18 mouse cellular contexts compared by ENCODE assay signal in genomic region chr15:103032167-103032566, GRCm38 (mm10). TPM values are rescaled to one million over a fixed set of nuclear protein-coding genes. Genes with fewer than 3 reads are reported as not detected.
DNase-seq lines count a peak whose midpoint lies in the region; ATAC-seq and TF ChIP-seq lines count a peak whose summit lies in the region.
"Had no signal": no experiment of that assay in that cellular context is flagged by ENCODE, and none has a peak within 500 bp of the region (broad histone marks: within the 10 kb centered on the region; RNA-seq: fewer than 3 reads in every experiment).

No protein-coding gene starts in this region.

- 3% methylated on average over 3 of the region's 3 CpGs for WGBS in forebrain, embryonic 10.5 days
- no CpG with 5 or more reads among the region's 3 CpGs for WGBS in forebrain, embryonic 16.5 days
- WGBS in hindbrain, embryonic 15.5 days: 0% methylated on average over 2 of the region's 3 CpGs
- 0% methylated on average over 2 of the region's 3 CpGs for WGBS in neural tube, embryonic 13.5 days

- H3K4me3 ChIP-seq in forebrain, embryonic 10.5 days: no peak overlapping the region
- no peak overlapping the region for H3K4me3 ChIP-seq in forebrain, embryonic 16.5 days (replicated peaks; ENCODE audit: low read length)
- peak overlapping the region; percentile 20; the same call in 1 of the 2 replicates for H3K4me3 ChIP-seq in hindbrain, embryonic 15.5 days
- H3K4me3 ChIP-seq in neural tube, embryonic 13.5 days: peak overlapping the region; percentile 22; the same call in 1 of the 2 replicates
- H3K4me3 ChIP-seq in gastrocnemius, adult 2 months: no peak overlapping the region
- H3K4me3 ChIP-seq: heart, embryonic 15.5 days had no signal

- intact Hi-C loops in gastrocnemius, adult 2 months (cut with DNase I): no loop called here

- H3K27ac ChIP-seq in forebrain, embryonic 10.5 days: no peak overlapping the region
- no peak overlapping the region for H3K27ac ChIP-seq in forebrain, embryonic 16.5 days (ENCODE audit: low read length)
- peak overlapping the region; percentile 79 for H3K27ac ChIP-seq in hindbrain, embryonic 15.5 days (replicated peaks)
- peak overlapping the region; percentile 97 for H3K27ac ChIP-seq in neural tube, embryonic 13.5 days (replicated peaks)
- H3K27ac ChIP-seq in gastrocnemius, adult 2 months: no peak overlapping the region
- H3K27ac ChIP-seq: heart, embryonic 15.5 days had no signal

- no peak overlapping the region for H3K4me2 ChIP-seq in forebrain, embryonic 16.5 days (ENCODE audit: low read length)
- H3K4me2 ChIP-seq in hindbrain, embryonic 15.5 days: peak overlapping the region; percentile 41
- peak overlapping the region; percentile 67 for H3K4me2 ChIP-seq in neural tube, embryonic 13.5 days
- H3K4me2 ChIP-seq: heart, embryonic 15.5 days had no signal

- H3K27me3 ChIP-seq in forebrain, embryonic 10.5 days (ENCODE audit: poor library complexity, severe bottlenecking): peaks cover 100% of the 10 kb centered on the region
- H3K27me3 ChIP-seq in forebrain, embryonic 16.5 days (replicated peaks; ENCODE audit: control insufficient read depth, insufficient read depth, low read length): peaks cover 87% of the 10 kb centered on the region
- peaks cover 69% of the 10 kb centered on the region for H3K27me3 ChIP-seq in hindbrain, embryonic 15.5 days
- H3K27me3 ChIP-seq in neural tube, embryonic 13.5 days: no peaks in the 10 kb centered on the region
- H3K27me3 ChIP-seq: CH12.LX had no signal

- no peaks in the 10 kb centered on the region for H3K36me3 ChIP-seq in forebrain, embryonic 10.5 days (replicated peaks)
- H3K36me3 ChIP-seq in forebrain, embryonic 16.5 days (ENCODE audit: control insufficient read depth, insufficient read depth): no peaks in the 10 kb centered on the region
- no peaks in the 10 kb centered on the region for H3K36me3 ChIP-seq in hindbrain, embryonic 15.5 days
- no peaks in the 10 kb centered on the region for H3K36me3 ChIP-seq in neural tube, embryonic 13.5 days
- H3K36me3 ChIP-seq: heart, embryonic 15.5 days had no signal

- TF ChIP-seq CTCF in gastrocnemius, adult 2 months (IDR thresholded peaks at IDR 0.05): no peak

- ATAC-seq in forebrain, embryonic 16.5 days: no peak
- no peak for ATAC-seq in hindbrain, embryonic 15.5 days (ENCODE audit: low FRiP score, low read depth)
- no peak for ATAC-seq in neural tube, embryonic 13.5 days (ENCODE audit: low read depth)

- peak; percentile 16 for DNase-seq in forebrain, embryonic 10.5 days (ENCODE audit: extremely low spot score, low spot score)
- peak; percentile 36 for DNase-seq in embryo, embryonic 10 days (ENCODE audit: low spot score)
- no peak for DNase-seq in thymus, postnatal 0 days (ENCODE audit: low spot score)
- no peak for DNase-seq in right cerebral cortex, postnatal 4 days
- no peak for DNase-seq in gastrocnemius, adult 2 months
- DNase-seq: cerebellum, adult 18-20 months; kidney, adult 18-20 months; liver; lung, adult 2 months; thymus, postnatal 4 days had no signal

- no peak overlapping the region for H3K9ac ChIP-seq in forebrain, embryonic 16.5 days (replicated peaks; ENCODE audit: low read depth, low read length)
- peak overlapping the region; percentile 13; the same call in 1 of the 2 replicates for H3K9ac ChIP-seq in hindbrain, embryonic 15.5 days
- peak overlapping the region; percentile 62 for H3K9ac ChIP-seq in neural tube, embryonic 13.5 days
- H3K9ac ChIP-seq: heart, embryonic 15.5 days had no signal

- H3K4me1 ChIP-seq in forebrain, embryonic 10.5 days: peaks cover 11% of the 10 kb centered on the region
- H3K4me1 ChIP-seq in forebrain, embryonic 16.5 days (replicated peaks; ENCODE audit: control insufficient read depth, insufficient read depth, low read length): no peaks in the 10 kb centered on the region
- peaks cover 10% of the 10 kb centered on the region for H3K4me1 ChIP-seq in hindbrain, embryonic 15.5 days (replicated peaks)
- peaks cover 97% of the 10 kb centered on the region for H3K4me1 ChIP-seq in neural tube, embryonic 13.5 days (replicated peaks)

- no peaks in the 10 kb centered on the region for H3K9me3 ChIP-seq in forebrain, embryonic 10.5 days
- H3K9me3 ChIP-seq in forebrain, embryonic 16.5 days (ENCODE audit: control insufficient read depth, low read length): no peaks in the 10 kb centered on the region
- no peaks in the 10 kb centered on the region for H3K9me3 ChIP-seq in hindbrain, embryonic 15.5 days
- no peaks in the 10 kb centered on the region for H3K9me3 ChIP-seq in neural tube, embryonic 13.5 days
- H3K9me3 ChIP-seq: heart, embryonic 15.5 days had no signal

RNA-seq across cellular contexts. Expression of gene Hoxc4, which starts 13.4 kb away (rescaled TPM):
- polyA plus RNA-seq in forebrain, embryonic 10.5 days (2016; fragmentation: Nextera tagmentation; extraction: Ambion mirVana): not detected in 2 replicates
- polyA plus RNA-seq in forebrain, embryonic 16.5 days (2015; fragmentation: Nextera tagmentation; extraction: Ambion mirVana): not detected in 2 replicates
- 56.8 and 63.8 TPM in 2 replicates for polyA plus RNA-seq in hindbrain, embryonic 15.5 days (2015; fragmentation: Nextera tagmentation; extraction: Ambion mirVana)
- polyA plus RNA-seq in neural tube, embryonic 13.5 days (2015; fragmentation: Nextera tagmentation; extraction: Ambion mirVana): 40.2 and 49.9 TPM in 2 replicates
- polyA plus RNA-seq in thymus, postnatal 0 days (2015; fragmentation: Nextera tagmentation; extraction: Ambion mirVana): 0.07 and 0.17 TPM in 2 replicates
- 1 to 10 TPM; 4.3 to 4.6 TPM for total RNA-seq in gastrocnemius, adult 2 months (2021)
- total RNA-seq: layer of hippocampus, adult 8-10 months; left cerebral cortex, postnatal 10 days had no signal
- polyA plus RNA-seq: cortical plate, adult 2 months had no signal

RNA-seq across cellular contexts. Expression of gene Hoxc6, which starts 34.1 kb away (rescaled TPM):
- not detected in 2 replicates for polyA plus RNA-seq in forebrain, embryonic 10.5 days (2016; fragmentation: Nextera tagmentation; extraction: Ambion mirVana)
- not detected in 2 replicates for polyA plus RNA-seq in forebrain, embryonic 16.5 days (2015; fragmentation: Nextera tagmentation; extraction: Ambion mirVana)
- polyA plus RNA-seq in hindbrain, embryonic 15.5 days (2015; fragmentation: Nextera tagmentation; extraction: Ambion mirVana): 7.4 and 13.1 TPM in 2 replicates
- 46.8 and 51.1 TPM in 2 replicates for polyA plus RNA-seq in neural tube, embryonic 13.5 days (2015; fragmentation: Nextera tagmentation; extraction: Ambion mirVana)
- 0.14 TPM in 1 of 2 replicates, not detected in the other for polyA plus RNA-seq in thymus, postnatal 0 days (2015; fragmentation: Nextera tagmentation; extraction: Ambion mirVana)
- 1 to 10 TPM; 8.1 to 8.6 TPM for total RNA-seq in gastrocnemius, adult 2 months (2021)
- total RNA-seq: layer of hippocampus, adult 8-10 months; left cerebral cortex, postnatal 10 days had no signal
- polyA plus RNA-seq: cortical plate, adult 2 months had no signal

RNA-seq across cellular contexts. Expression of gene Hoxc8, which starts 41.8 kb away (rescaled TPM):
- not detected in 2 replicates for polyA plus RNA-seq in forebrain, embryonic 10.5 days (2016; fragmentation: Nextera tagmentation; extraction: Ambion mirVana)
- not detected in 2 replicates for polyA plus RNA-seq in forebrain, embryonic 16.5 days (2015; fragmentation: Nextera tagmentation; extraction: Ambion mirVana)
- polyA plus RNA-seq in hindbrain, embryonic 15.5 days (2015; fragmentation: Nextera tagmentation; extraction: Ambion mirVana): 2.3 and 16.6 TPM in 2 replicates
- polyA plus RNA-seq in neural tube, embryonic 13.5 days (2015; fragmentation: Nextera tagmentation; extraction: Ambion mirVana): 75.8 and 85.5 TPM in 2 replicates
- not detected in 2 replicates for polyA plus RNA-seq in thymus, postnatal 0 days (2015; fragmentation: Nextera tagmentation; extraction: Ambion mirVana)
- 1 to 10 TPM; 1.0 to 2.8 TPM for total RNA-seq in gastrocnemius, adult 2 months (2021)
- total RNA-seq: CH12.LX; layer of hippocampus, adult 8-10 months; left cerebral cortex, postnatal 10 days had no signal
- polyA plus RNA-seq: cortical plate, adult 2 months; heart, embryonic 15.5 days; lung, adult 2 months had no signal

RNA-seq across cellular contexts. Expression of gene Hoxc9, which starts 55.9 kb away (rescaled TPM):
- polyA plus RNA-seq in forebrain, embryonic 10.5 days (2016; fragmentation: Nextera tagmentation; extraction: Ambion mirVana): not detected in 2 replicates
- polyA plus RNA-seq in forebrain, embryonic 16.5 days (2015; fragmentation: Nextera tagmentation; extraction: Ambion mirVana): not detected in 2 replicates
- polyA plus RNA-seq in hindbrain, embryonic 15.5 days (2015; fragmentation: Nextera tagmentation; extraction: Ambion mirVana): 0.30 TPM in 1 of 2 replicates, not detected in the other
- polyA plus RNA-seq in neural tube, embryonic 13.5 days (2015; fragmentation: Nextera tagmentation; extraction: Ambion mirVana): 40.9 and 43.4 TPM in 2 replicates
- not detected in 2 replicates for polyA plus RNA-seq in thymus, postnatal 0 days (2015; fragmentation: Nextera tagmentation; extraction: Ambion mirVana)
- 1 to 10 TPM; 6.7 to 8.3 TPM for total RNA-seq in gastrocnemius, adult 2 months (2021)
- total RNA-seq: layer of hippocampus, adult 8-10 months; left cerebral cortex, postnatal 10 days had no signal
- polyA plus RNA-seq: cortical plate, adult 2 months; heart, embryonic 15.5 days; lung, adult 2 months had no signal

Comparison
In these comparisons a context has a peak if more than half of its experiments do, and no peak if none do; other contexts are left out.
1. DNase-seq: peak in forebrain, embryonic 10.5 days (single experiment) and embryo, embryonic 10 days (single experiment); none in thymus, postnatal 0 days (single experiment), right cerebral cortex, postnatal 4 days (single experiment) and gastrocnemius, adult 2 months (single experiment).
2. H3K27ac ChIP-seq: peak in hindbrain, embryonic 15.5 days (single experiment) and neural tube, embryonic 13.5 days (single experiment); none in forebrain, embryonic 10.5 days (single experiment), forebrain, embryonic 16.5 days (single experiment) and gastrocnemius, adult 2 months (single experiment).
3. H3K4me3 ChIP-seq: peak in hindbrain, embryonic 15.5 days (single experiment) and neural tube, embryonic 13.5 days (single experiment); none in forebrain, embryonic 10.5 days (single experiment), forebrain, embryonic 16.5 days (single experiment) and gastrocnemius, adult 2 months (single experiment).
4. RNA of gene Hoxc4, which starts 13.4 kb away (polyA plus RNA-seq): 56.8 to 63.8 TPM in hindbrain, embryonic 15.5 days and 40.2 to 49.9 TPM in neural tube, embryonic 13.5 days; 0.07 to 0.17 TPM in thymus, postnatal 0 days, not detected in forebrain, embryonic 10.5 days and not detected in forebrain, embryonic 16.5 days; every median in the first group is over 10 times any median in the second.